Mouse (Mus musculus): ENCODE results near the gene Tbc1d8. TPM values are rescaled to one million over a fixed set of nuclear protein-coding genes. Genes with fewer than 3 reads are reported as not detected.
A peak's percentile ranks its signal among the peaks of the same experiment; 100 is the strongest.

Tbc1d8 gene
- polyA plus RNA-seq (2012; rRNA removed): 2.2 and 3.1 TPM in 2 replicates
- 2.5 and 2.9 TPM in 2 replicates for polyA plus RNA-seq (2014; fragmentation: Nextera tagmentation; extraction: Ambion mirVana)

DNA sequence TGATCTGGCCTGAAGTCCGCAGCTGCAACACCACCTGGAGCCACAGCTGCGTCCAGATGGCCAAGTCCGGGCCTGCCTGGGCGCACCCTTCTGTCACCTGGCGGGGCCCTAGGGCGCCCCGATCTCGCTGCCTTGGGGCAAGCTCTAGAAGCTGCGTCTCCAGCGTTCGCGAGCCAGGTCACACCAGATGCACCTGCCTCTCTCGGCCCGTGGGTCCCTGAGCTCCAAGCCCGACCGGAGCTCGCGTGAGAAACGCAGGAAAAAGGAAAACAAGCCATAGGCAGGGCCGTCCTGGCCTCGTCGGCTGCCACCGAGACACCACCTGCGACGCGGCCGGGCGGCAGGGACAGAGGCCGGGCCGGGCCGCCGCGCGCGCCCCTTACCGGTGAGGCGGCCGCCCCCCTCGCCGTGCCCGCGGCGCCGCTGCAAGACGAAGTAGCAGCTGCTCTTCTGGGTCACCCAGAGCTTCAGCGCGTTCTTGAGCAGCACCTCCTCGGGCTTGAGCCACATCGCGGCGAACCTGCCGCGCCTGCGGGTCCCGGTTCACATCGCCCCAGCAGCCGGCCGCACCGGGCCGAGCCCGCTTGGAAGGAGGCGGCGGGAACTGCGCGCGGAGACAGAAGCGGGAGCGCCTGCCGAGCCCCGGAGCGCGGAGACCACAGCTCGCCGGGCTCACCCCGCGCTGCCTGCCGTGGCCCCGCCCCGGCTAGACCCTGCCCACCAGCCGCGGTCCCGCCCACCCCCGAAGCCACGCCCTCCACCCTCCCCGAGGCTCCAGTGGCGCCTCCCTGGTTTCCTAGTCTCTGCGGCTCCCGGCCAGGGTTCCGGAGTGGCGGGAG, at the start of gene Tbc1d8:
TSS of gene Tbc1d8 (minus strand) at position 699 of the 839 bp plus-strand sequence.
- Histone ChIP-seq H3K4me3 (ENCODE audit: insufficient read depth in 1 of 2, low read depth in 2 of 2, low read length in 2 of 2) (peak within 1 kb of the TSS; percentile 75 to 89), H3K27me3 (ENCODE audit: control insufficient read depth, insufficient read depth, low read length) (no peaks in the 10 kb centered on the region), H3K4me1 (replicated peaks; ENCODE audit: control insufficient read depth in 2 of 2, insufficient read depth in 2 of 2, low read length in 1 of 2) (peaks cover 18 to 36% of the 10 kb centered on the region in 2 experiments), H3K9ac (replicated peaks) (peak within 1 kb of the TSS; percentile 76), H3K27ac (no peak within 1 kb of the TSS; the same call in 1 of the 2 replicates), H3K36me3 (replicated peaks; ENCODE audit: control insufficient read depth, insufficient read depth, low read depth) (no peaks in the 10 kb centered on the region), H3K9me3 (ENCODE audit: control insufficient read depth, low read length) (no peaks in the 10 kb centered on the region), H3K4me2 (ENCODE audit: low read depth) (peak within 1 kb of the TSS; percentile 99)
- ATAC-seq (ENCODE audit: insufficient read depth) (peak; percentile 92), DNase-seq (ENCODE audit: low read depth in 3 of 3, low spot score in 3 of 3) (peak; percentile 58 to 69 (median 60))
- under 1% methylated on average over 87 of the region's 90 CpGs for WGBS (ENCODE audit: insufficient replicate concordance)
- no peak for TF ChIP-seq EP300 (IDR thresholded peaks at IDR 0.05; ENCODE audit: low read depth)
- no peak for TF ChIP-seq CTCF (IDR thresholded peaks at IDR 0.05; ENCODE audit: low read depth)

- WGBS (ENCODE audit: insufficient replicate concordance): 53% methylated on average over 6 of the region's 6 CpGs
- Histone ChIP-seq H3K4me1 (replicated peaks; ENCODE audit: control insufficient read depth in 2 of 2, insufficient read depth in 2 of 2, low read length in 1 of 2) (0 out of 4 replicates have a peak, but pooled peaks cover 0 to 2% of the 10 kb centered on the region in 2 experiments), H3K36me3 (replicated peaks; ENCODE audit: control insufficient read depth, insufficient read depth, low read depth) (no peaks in the 10 kb centered on the region), H3K27ac (no peak overlapping the region), H3K4me3 (ENCODE audit: insufficient read depth in 1 of 2, low read depth in 2 of 2, low read length in 2 of 2) (no peak overlapping the region), H3K9me3 (ENCODE audit: control insufficient read depth, low read length) (no peaks in the 10 kb centered on the region), H3K27me3 (ENCODE audit: control insufficient read depth, insufficient read depth, low read length) (no peaks in the 10 kb centered on the region), H3K9ac (replicated peaks) (no peak overlapping the region), H3K4me2 (ENCODE audit: low read depth) (no peak overlapping the region)
- TF ChIP-seq CTCF (IDR thresholded peaks at IDR 0.05; ENCODE audit: low read depth) (no peak), EP300 (IDR thresholded peaks at IDR 0.05; ENCODE audit: low read depth) (no peak)
- DNase-seq (ENCODE audit: low read depth in 3 of 3, low spot score in 3 of 3) (no peak), ATAC-seq (ENCODE audit: insufficient read depth) (no peak)
Observed at GRCm38 (mm10) chr1:39528319-39528718, 49.8 kb upstream of the Tbc1d8 start.

DNA sequence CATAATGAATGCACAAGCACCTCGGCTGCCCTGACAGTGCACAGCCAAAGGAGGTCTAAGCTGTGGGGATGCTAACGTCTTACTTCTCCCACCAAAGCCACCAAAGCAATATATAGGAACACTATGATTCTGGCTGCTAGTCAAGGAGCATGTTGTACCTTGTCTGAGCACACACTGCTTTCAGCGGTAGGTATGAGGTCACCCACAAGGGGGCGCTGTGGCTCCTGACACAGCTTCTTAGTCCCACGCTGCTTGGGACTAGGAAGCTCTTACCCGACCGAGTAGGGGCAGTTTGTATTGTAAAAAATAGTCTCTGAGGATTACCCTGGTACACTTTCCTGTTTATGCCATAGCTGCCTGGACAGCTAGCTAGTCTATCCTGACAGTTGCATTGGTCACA, 48.9 kb upstream of the Tbc1d8 start:
- Histone ChIP-seq H3K4me1 (replicated peaks; ENCODE audit: control insufficient read depth in 2 of 2, insufficient read depth in 2 of 2, low read length in 1 of 2) (0 out of 4 replicates have a peak, but pooled peaks cover 0 to 2% of the 10 kb centered on the region in 2 experiments), H3K27ac (no peak overlapping the region), H3K27me3 (ENCODE audit: control insufficient read depth, insufficient read depth, low read length) (no peaks in the 10 kb centered on the region), H3K4me3 (ENCODE audit: insufficient read depth in 1 of 2, low read depth in 2 of 2, low read length in 2 of 2) (no peak overlapping the region), H3K36me3 (replicated peaks; ENCODE audit: control insufficient read depth, insufficient read depth, low read depth) (no peaks in the 10 kb centered on the region), H3K9ac (replicated peaks) (no peak overlapping the region), H3K4me2 (ENCODE audit: low read depth) (no peak overlapping the region), H3K9me3 (ENCODE audit: control insufficient read depth, low read length) (no peaks in the 10 kb centered on the region)
- ATAC-seq (ENCODE audit: insufficient read depth): peak; percentile 58
- WGBS (ENCODE audit: insufficient replicate concordance): 10% methylated on average over 7 of the region's 7 CpGs
- no peak for TF ChIP-seq EP300 (IDR thresholded peaks at IDR 0.05; ENCODE audit: low read depth)
- peak; percentile 94 for TF ChIP-seq CTCF (IDR thresholded peaks at IDR 0.05; ENCODE audit: low read depth)
- DNase-seq (ENCODE audit: low read depth in 3 of 3, low spot score in 3 of 3): peak; percentile 44 to 58 (median 53)

DNA sequence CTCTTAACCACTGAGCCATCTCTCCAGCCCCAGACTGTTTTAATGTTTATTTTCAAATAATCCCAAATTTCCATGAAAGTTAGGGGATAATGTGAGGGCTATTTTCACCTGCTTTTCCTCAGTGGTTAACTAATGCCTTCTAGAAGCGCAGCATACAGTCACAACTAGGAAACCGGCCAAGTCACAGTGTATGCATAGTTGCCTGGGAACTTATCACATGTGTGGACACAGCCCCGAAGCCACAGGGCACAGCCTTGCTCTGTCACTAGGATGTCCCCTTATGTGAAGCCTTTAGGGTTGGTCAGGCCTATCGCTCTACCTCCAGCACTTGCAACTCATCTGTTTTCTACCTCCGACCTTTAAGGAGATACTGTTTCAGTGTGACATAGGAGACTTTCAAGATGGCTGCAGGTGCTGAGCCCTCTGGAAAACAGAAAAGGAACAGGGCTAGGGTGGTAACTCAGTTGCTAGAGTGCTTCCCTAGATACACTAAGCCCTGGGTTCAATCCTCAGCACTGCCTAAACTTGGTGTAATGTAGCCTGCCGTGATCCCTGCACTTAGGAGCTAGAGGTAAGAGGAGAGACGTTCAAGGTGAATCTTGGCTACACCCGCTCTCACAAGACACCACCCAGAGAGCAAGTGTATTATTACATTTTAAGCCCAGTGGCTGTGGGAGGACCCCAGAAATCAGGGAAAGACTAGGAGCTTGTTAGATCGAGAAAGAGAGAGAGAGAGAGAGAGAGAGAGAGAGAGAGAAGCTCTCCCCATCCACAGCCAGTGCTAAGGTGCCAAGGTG, 48.0 kb upstream of the Tbc1d8 start:
- Histone ChIP-seq H3K9ac (replicated peaks) (no peak overlapping the region), H3K27ac (no peak overlapping the region), H3K4me1 (replicated peaks; ENCODE audit: control insufficient read depth in 2 of 2, insufficient read depth in 2 of 2, low read length in 1 of 2) (0 out of 4 replicates have a peak, but pooled peaks cover 0 to 2% of the 10 kb centered on the region in 2 experiments), H3K36me3 (replicated peaks; ENCODE audit: control insufficient read depth, insufficient read depth, low read depth) (no peaks in the 10 kb centered on the region), H3K27me3 (ENCODE audit: control insufficient read depth, insufficient read depth, low read length) (no peaks in the 10 kb centered on the region), H3K9me3 (ENCODE audit: control insufficient read depth, low read length) (no peaks in the 10 kb centered on the region), H3K4me3 (ENCODE audit: insufficient read depth in 1 of 2, low read depth in 2 of 2, low read length in 2 of 2) (no peak overlapping the region), H3K4me2 (ENCODE audit: low read depth) (no peak overlapping the region)
- DNase-seq (ENCODE audit: low read depth in 3 of 3, low spot score in 3 of 3) (no peak), ATAC-seq (ENCODE audit: insufficient read depth) (no peak)
- 59% methylated on average over 9 of the region's 9 CpGs for WGBS (ENCODE audit: insufficient replicate concordance)
- TF ChIP-seq CTCF (IDR thresholded peaks at IDR 0.05; ENCODE audit: low read depth): no peak
- TF ChIP-seq EP300 (IDR thresholded peaks at IDR 0.05; ENCODE audit: low read depth): no peak
